ENCODE assay signal across 15 mouse cellular contexts in the genomic region with DNA sequence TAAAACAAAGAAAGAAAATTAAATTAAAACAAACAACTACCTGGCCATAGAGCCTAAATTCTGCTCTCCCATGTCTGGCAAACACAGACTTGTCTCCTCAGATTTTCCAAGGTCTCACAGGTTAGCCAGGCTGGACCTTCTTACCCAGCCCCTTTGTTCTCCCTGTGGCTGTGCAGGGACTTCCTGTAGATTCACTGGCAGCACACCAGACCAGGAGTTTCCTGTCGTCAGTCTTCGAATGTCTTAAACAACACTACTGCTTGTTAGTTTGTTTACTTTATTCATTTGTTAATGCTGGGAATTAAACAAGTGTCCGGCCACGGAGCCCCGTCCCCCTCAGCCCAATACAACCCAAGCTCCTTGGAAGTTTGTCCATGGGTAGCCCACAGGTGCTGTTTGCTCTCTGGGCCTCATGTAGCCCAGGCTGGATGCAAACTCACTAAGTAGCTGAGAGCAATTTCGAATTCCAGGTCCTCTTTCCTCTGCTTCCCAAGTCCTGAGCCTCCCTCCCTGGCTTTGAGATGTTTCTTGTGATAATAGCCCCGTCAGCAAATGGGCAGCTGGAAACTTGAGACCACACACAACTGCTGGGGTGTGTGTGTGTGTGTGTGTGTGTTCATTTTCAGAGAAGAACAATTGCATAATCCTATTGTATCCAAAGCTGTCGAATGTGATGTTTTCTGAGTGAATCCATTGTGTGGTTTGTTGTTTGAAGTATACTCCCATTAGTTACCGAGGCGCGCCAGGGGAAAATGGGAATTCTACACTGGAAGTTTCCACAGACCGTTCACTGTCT. TPM values are rescaled to one million over a fixed set of nuclear protein-coding genes. Genes with fewer than 3 reads are reported as not detected.
A peak's percentile ranks its signal among the peaks of the same experiment; 100 is the strongest.
DNase-seq lines count a peak whose midpoint lies in the region; ATAC-seq lines count a peak whose summit lies in the region.
"Had no signal": no experiment of that assay in that cellular context is flagged by ENCODE, and none has a peak within 500 bp of the region (broad histone marks: within the 10 kb centered on the region; RNA-seq: fewer than 3 reads in every experiment).

No protein-coding gene starts in this region.

- H3K9ac ChIP-seq in forebrain, embryonic 12.5 days = no peak overlapping the region
- no peak overlapping the region for H3K9ac ChIP-seq in kidney, embryonic 14.5 days (ENCODE audit: low read depth, low read length)
- H3K9ac ChIP-seq: forebrain, postnatal 0 days; liver, embryonic 14.5 days; neural tube, embryonic 15.5 days had no signal

- no peak for DNase-seq in forebrain, embryonic 10.5 days (ENCODE audit: extremely low spot score, low spot score)
- DNase-seq in kidney, adult 9 months = no peak
- peak; percentile 64 for DNase-seq in 416B (ENCODE audit: low read depth)
- DNase-seq in kidney, postnatal 10 days = peak; percentile 25
- no peak for DNase-seq in urinary bladder, postnatal 14 days (ENCODE audit: low spot score)
- DNase-seq in cerebellum, postnatal 36 days = no peak
- DNase-seq: forebrain, postnatal 0 days; layer of hippocampus, postnatal 36 days; right cerebral cortex, postnatal 25 days had no signal

- H3K4me3 ChIP-seq in forebrain, embryonic 10.5 days = no peak overlapping the region
- H3K4me3 ChIP-seq in forebrain, embryonic 12.5 days (replicated peaks) = no peak overlapping the region
- H3K4me3 ChIP-seq in kidney, embryonic 14.5 days (ENCODE audit: low read length) = no peak overlapping the region
- H3K4me3 ChIP-seq: neural tube, embryonic 15.5 days had no signal

- WGBS in forebrain, embryonic 10.5 days = 76% methylated on average over 12 of the region's 12 CpGs
- 66% methylated on average over 12 of the region's 12 CpGs for WGBS in forebrain, embryonic 12.5 days
- 24% methylated on average over 12 of the region's 12 CpGs for WGBS in kidney, embryonic 14.5 days

- no peak overlapping the region for H3K4me2 ChIP-seq in forebrain, embryonic 12.5 days
- H3K4me2 ChIP-seq in kidney, embryonic 14.5 days (replicated peaks; ENCODE audit: low read depth, low read length) = no peak overlapping the region
- H3K4me2 ChIP-seq: neural tube, embryonic 15.5 days had no signal

- H3K36me3 ChIP-seq in forebrain, embryonic 10.5 days (replicated peaks) = no peaks in the 10 kb centered on the region
- no peaks in the 10 kb centered on the region for H3K36me3 ChIP-seq in forebrain, embryonic 12.5 days (replicated peaks)
- no peaks in the 10 kb centered on the region for H3K36me3 ChIP-seq in kidney, embryonic 14.5 days (ENCODE audit: control insufficient read depth, insufficient read depth, low read length)
- H3K36me3 ChIP-seq: neural tube, embryonic 15.5 days had no signal

- H3K4me1 ChIP-seq in forebrain, embryonic 10.5 days = peaks cover 17% of the 10 kb centered on the region
- H3K4me1 ChIP-seq in forebrain, embryonic 12.5 days = peaks cover 16% of the 10 kb centered on the region
- H3K4me1 ChIP-seq in kidney, embryonic 14.5 days (ENCODE audit: control insufficient read depth, insufficient read depth, low read length) = no peaks in the 10 kb centered on the region
- H3K4me1 ChIP-seq: neural tube, embryonic 15.5 days had no signal

- H3K9me3 ChIP-seq in forebrain, embryonic 10.5 days = no peaks in the 10 kb centered on the region; the same call in 1 of the 2 replicates
- no peaks in the 10 kb centered on the region for H3K9me3 ChIP-seq in forebrain, embryonic 12.5 days
- H3K9me3 ChIP-seq in kidney, embryonic 14.5 days (ENCODE audit: control insufficient read depth, low read length) = no peaks in the 10 kb centered on the region
- H3K9me3 ChIP-seq: neural tube, embryonic 15.5 days had no signal

- ATAC-seq in forebrain, embryonic 12.5 days (ENCODE audit: low FRiP score) = no peak
- 0 out of 2 replicates have a peak, but pooled peaks have one; percentile 11 for ATAC-seq in kidney, embryonic 14.5 days (ENCODE audit: low FRiP score, low TSS enrichment)
- ATAC-seq: forebrain, postnatal 0 days; inflammation-experienced regulatory T-cells, adult 6 months; midbrain, embryonic 16.5 days had no signal

- H3K27me3 ChIP-seq in forebrain, embryonic 10.5 days (ENCODE audit: poor library complexity, severe bottlenecking) = no peaks in the 10 kb centered on the region
- H3K27me3 ChIP-seq in forebrain, embryonic 12.5 days = no peaks in the 10 kb centered on the region
- H3K27me3 ChIP-seq in kidney, embryonic 14.5 days (ENCODE audit: control insufficient read depth, insufficient read depth, low read length) = no peaks in the 10 kb centered on the region
- H3K27me3 ChIP-seq: neural tube, embryonic 15.5 days had no signal

- 0 out of 2 replicates have a peak overlapping the region, but pooled peaks have one; percentile 3 for H3K27ac ChIP-seq in forebrain, embryonic 10.5 days
- H3K27ac ChIP-seq in forebrain, embryonic 12.5 days = no peak overlapping the region
- no peak overlapping the region for H3K27ac ChIP-seq in kidney, embryonic 14.5 days (ENCODE audit: low read depth, low read length)
- H3K27ac ChIP-seq: liver, embryonic 14.5 days; neural tube, embryonic 15.5 days had no signal

RNA-seq across cellular contexts. Expression of a gene that starts 11.7 kb away (rescaled TPM):
- polyA plus RNA-seq in forebrain, embryonic 10.5 days (2016; fragmentation: Nextera tagmentation; extraction: Ambion mirVana) = 2.9 and 3.2 TPM in 2 replicates
- 8.1 and 8.3 TPM in 2 replicates for polyA plus RNA-seq in forebrain, embryonic 12.5 days (2016; fragmentation: Nextera tagmentation; extraction: Ambion mirVana)
- polyA plus RNA-seq in kidney, embryonic 14.5 days (2014; fragmentation: Nextera tagmentation; extraction: Ambion mirVana) = 7.9 and 9.1 TPM in 2 replicates

Comparison
In these comparisons a context has a peak if more than half of its experiments do, and no peak if none do; other contexts are left out.
1. DNase-seq: peak in 416B (single experiment) and kidney, postnatal 10 days (single experiment); none in forebrain, embryonic 10.5 days (single experiment), kidney, adult 9 months (single experiment), urinary bladder, postnatal 14 days (single experiment) and cerebellum, postnatal 36 days (0 of 2).